Mouse (Mus musculus) G1E (cell line): ENCODE measurements around the gene Cpne5. TPM values are rescaled to one million over a fixed set of nuclear protein-coding genes. Genes with fewer than 3 reads are reported as not detected.

Experiments used
- ATAC-seq: 2 replicates; pipeline ENCODE4 v1.8.0; 2016; ENCODE audit warnings: mild to moderate bottlenecking; ENCODE audit not compliant: insufficient number of reproducible peaks, poor library complexity, low FRiP score, severe bottlenecking; ENCODE audit errors: extremely low read depth
- DNase-seq: peaks from one replicate; pipeline ENCODE4 v3.0.0; 2012; ENCODE audit warnings: low spot score
- H3K27me3 ChIP-seq: 2 replicates; pipeline ENCODE4 v1.6.1; 2012; ENCODE audit warnings: mild to moderate bottlenecking, low read length, inconsistent platforms; ENCODE audit not compliant: insufficient read depth
- H3K36me3 ChIP-seq: replicated peaks from 2 replicates; pipeline ENCODE3; 2012; ENCODE audit warnings: mild to moderate bottlenecking, inconsistent platforms
- H3K4me1 ChIP-seq: 2 replicates; pipeline ENCODE4 v1.6.1; 2012; ENCODE audit warnings: low read depth, low read length, inconsistent platforms, mixed read lengths; ENCODE audit not compliant: insufficient read depth
- H3K4me3 ChIP-seq: 2 replicates; pipeline ENCODE4 v1.5.1; 2012; ENCODE audit warnings: low read depth, mild to moderate bottlenecking, inconsistent platforms, low read length, moderate library complexity, mixed read lengths
- H3K9me3 ChIP-seq: replicated peaks from 2 replicates; pipeline ENCODE4 v1.6.1; 2012; ENCODE audit warnings: inconsistent platforms
- CTCF ChIP-seq: IDR thresholded peaks from 2 replicates; pipeline ENCODE4 v1.5.1; 2012; ENCODE audit warnings: low read depth, low read length, inconsistent platforms, mixed read lengths
- GATA1 ChIP-seq: IDR thresholded peaks from 2 replicates; pipeline ENCODE4 v1.6.1; 2012; ENCODE audit warnings: borderline replicate concordance, low read length, inconsistent platforms, mixed read lengths
- GATA2 ChIP-seq: IDR thresholded peaks from 2 replicates; pipeline ENCODE4 v1.6.1; 2012; ENCODE audit warnings: low read depth, low read length, inconsistent platforms, borderline replicate concordance
- POLR2AphosphoS5 ChIP-seq: IDR thresholded peaks from 2 replicates; pipeline ENCODE4 v1.6.1; 2012; ENCODE audit warnings: low read depth, low read length, inconsistent platforms; ENCODE audit not compliant: insufficient replicate concordance
- TAL1 ChIP-seq: conservative IDR thresholded peaks from 2 replicates; pipeline ENCODE4 v1.6.1; 2012; ENCODE audit warnings: low read depth, low read length, inconsistent platforms, mixed read lengths
- polyA plus RNA-seq: library from polyadenylated mRNA; stranded (reverse); fragments of >175 nt; gene quantifications from 2 replicates; pipeline ENCODE4 v1.2.3, GENCODE M21; 2012
- total RNA-seq, 2 experiments: library from RNA; stranded (forward) in 1 of 2; stranded (reverse) in 1 of 2; fragments of 200-1000 nt in 1 of 2; fragments of >200 nt in 1 of 2; fragmentation: Nextera tagmentation in 1 of 2; gene quantifications; 2 replicates each; pipeline ENCODE4 v1.2.3; 2014 to 2017

Gene Cpne5
- total and polyA plus RNA-seq, 3 experiments, result 0.71 to 21.0 (median 2.1) TPM

DNA sequence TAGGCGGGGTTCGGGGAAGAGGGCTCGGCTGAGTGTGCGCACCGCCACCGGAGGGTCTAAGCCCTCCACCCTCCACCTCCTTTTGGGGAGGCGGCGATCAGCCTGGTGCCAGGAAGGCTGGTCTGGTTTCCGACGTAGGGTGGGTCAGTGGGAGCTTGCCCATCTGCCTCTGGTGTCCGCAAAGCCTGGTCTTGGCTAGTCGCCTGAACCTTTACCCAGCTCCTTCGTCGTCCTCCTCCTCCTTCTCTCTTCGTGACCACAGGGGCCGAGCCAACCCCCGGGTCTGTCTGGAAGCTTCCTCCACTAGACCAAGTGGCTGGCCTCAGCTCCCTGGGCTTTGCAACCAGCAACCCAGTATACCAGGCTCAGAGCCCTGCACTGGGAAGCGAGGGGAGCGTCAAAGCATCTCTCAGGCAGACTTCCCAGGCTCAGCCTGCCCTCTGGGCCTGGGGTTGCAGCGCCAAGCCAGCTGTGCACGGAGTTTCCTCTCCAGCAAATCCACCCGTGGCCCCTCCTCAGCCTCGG is 516 bp upstream of the Cpne5 start:
- Histone ChIP-seq H3K36me3 (no peaks in the 10 kb centered on the region), H3K4me1 (no peaks in the 10 kb centered on the region), H3K4me3 (0 out of 2 replicates have a peak overlapping the region, but pooled peaks have one; percentile 17), H3K27me3 (peaks cover 86% of the 10 kb centered on the region), H3K9me3 (peaks cover 9% of the 10 kb centered on the region)
- TF ChIP-seq TAL1, result no peak
- no peak for TF ChIP-seq CTCF
- no peak for TF ChIP-seq POLR2AphosphoS5
- no peak for TF ChIP-seq GATA1
- TF ChIP-seq GATA2, result no peak
- no peak for ATAC-seq
- DNase-seq, result no peak

DNA sequence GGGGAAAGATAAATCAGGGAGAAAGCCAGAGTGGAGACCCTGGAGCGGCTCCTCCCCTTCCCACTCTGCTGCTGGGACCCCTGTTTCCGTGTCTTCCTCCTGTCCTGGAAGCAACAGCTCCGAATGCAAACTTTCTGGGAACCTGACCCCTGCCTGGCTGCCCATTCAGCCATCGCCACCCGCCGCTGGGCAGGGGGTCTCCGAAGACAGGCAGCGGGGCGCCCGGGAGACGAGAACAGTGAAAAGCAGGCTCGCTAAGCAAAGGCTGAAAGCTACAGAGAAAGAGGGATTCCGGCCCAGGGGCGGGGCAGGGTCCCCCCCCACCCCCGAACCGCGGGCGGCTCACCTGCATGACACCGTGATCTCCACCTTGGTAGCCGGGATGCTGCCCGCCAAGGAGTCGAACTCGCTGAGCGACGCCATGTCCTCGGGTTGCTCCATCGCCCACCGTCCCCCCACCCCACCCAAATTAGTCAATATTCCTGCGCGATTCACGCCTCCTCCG is 648 bp downstream of the Cpne5 start:
- Histone ChIP-seq H3K4me3 (no peak overlapping the region), H3K36me3 (no peaks in the 10 kb centered on the region), H3K27me3 (peaks cover 80% of the 10 kb centered on the region), H3K9me3 (peaks cover 9% of the 10 kb centered on the region), H3K4me1 (no peaks in the 10 kb centered on the region)
- TF ChIP-seq GATA2 (no peak), POLR2AphosphoS5 (no peak), GATA1 (no peak), TAL1 (no peak), CTCF (no peak)
- ATAC-seq (no peak), DNase-seq (no peak)

DNA sequence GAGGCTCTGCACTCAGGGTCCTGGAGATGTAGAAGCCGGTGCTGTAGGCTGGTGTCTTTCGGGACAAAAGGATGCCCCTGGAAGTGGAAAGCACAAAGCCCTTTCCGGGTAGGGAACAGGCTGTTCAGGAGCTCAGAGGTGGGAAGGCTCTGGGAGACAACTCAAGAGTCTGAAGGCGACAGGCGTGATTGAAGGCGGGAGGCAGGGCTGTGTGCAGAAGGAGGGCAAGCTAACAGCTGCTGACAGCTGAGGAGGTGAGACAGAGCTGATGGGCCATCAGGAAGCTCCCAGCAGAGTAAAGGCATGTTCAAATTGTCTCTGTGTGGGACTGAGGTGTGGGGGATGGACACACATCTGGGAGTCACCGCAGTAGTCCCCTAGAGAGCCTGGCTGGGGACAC is 1.9 kb downstream of the Cpne5 start:
- Histone ChIP-seq H3K27me3 (peaks cover 79% of the 10 kb centered on the region), H3K4me1 (no peaks in the 10 kb centered on the region), H3K36me3 (no peaks in the 10 kb centered on the region), H3K9me3 (peaks cover 9% of the 10 kb centered on the region), H3K4me3 (no peak overlapping the region)
- ATAC-seq, result no peak
- no peak for TF ChIP-seq GATA1
- TF ChIP-seq TAL1, result no peak
- no peak for TF ChIP-seq POLR2AphosphoS5
- no peak for TF ChIP-seq CTCF
- no peak for TF ChIP-seq GATA2
- DNase-seq, result no peak

DNA sequence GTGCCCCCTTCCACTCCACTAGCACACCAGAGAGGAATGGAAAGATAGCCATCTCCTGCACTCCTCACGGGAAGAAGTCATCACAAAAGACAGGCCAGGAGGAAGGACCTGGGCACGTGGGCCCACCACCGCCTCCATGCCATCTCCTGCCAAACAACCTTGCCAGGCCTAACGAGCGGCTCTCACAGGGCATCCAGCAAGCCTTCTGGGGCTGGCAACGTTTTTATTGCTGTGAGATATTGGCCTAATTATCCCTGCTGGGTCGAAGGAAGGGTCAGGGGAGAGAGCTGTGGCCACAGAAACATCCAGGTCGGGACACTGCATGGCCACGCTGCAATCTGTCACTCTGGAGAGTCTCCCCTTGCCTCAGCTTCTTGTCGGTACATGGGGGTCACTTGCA is 6.9 kb downstream of the Cpne5 start:
- DNase-seq (no peak), ATAC-seq (no peak)
- TF ChIP-seq GATA2 (no peak), GATA1 (no peak), TAL1 (no peak), CTCF (no peak), POLR2AphosphoS5 (no peak)
- H3K27me3 ChIP-seq, result peaks cover 70% of the 10 kb centered on the region
- H3K4me1 ChIP-seq, result no peaks in the 10 kb centered on the region
- H3K36me3 ChIP-seq, result no peaks in the 10 kb centered on the region
- no peak overlapping the region for H3K4me3 ChIP-seq
- H3K9me3 ChIP-seq, result no peaks in the 10 kb centered on the region

DNA sequence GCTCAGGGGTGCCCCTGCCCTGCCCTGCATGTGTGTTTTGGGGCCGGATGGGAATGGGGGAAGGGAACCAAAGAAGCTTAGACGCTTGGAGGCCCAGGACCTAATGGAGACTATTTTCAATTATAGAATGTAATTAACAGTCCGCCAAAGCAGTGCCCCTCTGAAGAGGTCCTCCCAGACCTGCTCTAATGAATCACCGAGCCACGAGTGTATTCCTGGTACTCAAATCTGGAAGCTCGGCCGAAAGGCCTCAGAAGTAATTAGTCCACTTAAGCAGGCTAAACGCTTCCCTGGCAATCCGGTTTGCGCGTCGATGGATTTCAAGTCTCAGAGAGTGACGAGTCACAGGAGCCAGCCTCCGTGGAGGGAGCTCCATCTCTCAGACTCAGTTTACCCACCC is 17.3 kb downstream of the Cpne5 start:
- no peak for DNase-seq

DNA sequence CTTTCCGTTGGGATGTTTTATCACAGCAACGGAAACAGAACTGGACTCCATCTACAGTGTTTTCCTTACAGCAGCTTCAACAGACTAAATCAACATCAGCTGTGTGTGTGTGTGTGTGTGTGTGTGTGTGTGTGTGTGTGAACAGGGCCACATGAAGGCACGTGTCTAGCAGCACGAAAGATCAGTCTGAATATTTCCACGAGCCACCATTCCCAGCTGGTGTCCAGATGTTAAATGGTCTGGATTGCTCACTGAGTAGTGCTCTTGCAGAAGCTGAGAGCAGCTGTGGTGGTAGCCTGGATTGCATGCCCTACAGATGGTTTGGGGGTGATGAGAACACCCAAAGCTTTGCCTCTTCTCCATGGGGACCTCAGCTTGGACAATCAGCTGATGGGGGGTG is 19.9 kb downstream of the Cpne5 start:
- H3K4me1 ChIP-seq, result no peaks in the 10 kb centered on the region
- TF ChIP-seq GATA2 (no peak), CTCF (no peak), GATA1 (no peak), POLR2AphosphoS5 (no peak), TAL1 (no peak)

More for the DNA sequence above, 17.3 kb downstream of the Cpne5 start:
- ATAC-seq, result no peak
- Histone ChIP-seq H3K9me3 (no peaks in the 10 kb centered on the region), H3K4me1 (no peaks in the 10 kb centered on the region), H3K27me3 (peaks cover 68% of the 10 kb centered on the region), H3K36me3 (no peaks in the 10 kb centered on the region), H3K4me3 (no peak overlapping the region)
- TF ChIP-seq GATA2 (no peak), TAL1 (no peak), GATA1 (no peak), POLR2AphosphoS5 (no peak), CTCF (no peak)

More for the DNA sequence above, 19.9 kb downstream of the Cpne5 start:
- no peak for ATAC-seq
- Histone ChIP-seq H3K4me3 (no peak overlapping the region), H3K9me3 (no peaks in the 10 kb centered on the region), H3K36me3 (no peaks in the 10 kb centered on the region), H3K27me3 (peaks cover 78% of the 10 kb centered on the region)
- DNase-seq, result no peak
